Mouse (Mus musculus) mature B cell (primary cell): Measurements from ENCODE around the gene Tuba3b.

Experiments used
- in situ Hi-C: fragments of 300-500 bp; cut with MboI; formaldehyde crosslinking; loops from 2 replicates; pipeline ENCODE4 v1.14.3; 2019

The Tuba3b gene

DNA sequence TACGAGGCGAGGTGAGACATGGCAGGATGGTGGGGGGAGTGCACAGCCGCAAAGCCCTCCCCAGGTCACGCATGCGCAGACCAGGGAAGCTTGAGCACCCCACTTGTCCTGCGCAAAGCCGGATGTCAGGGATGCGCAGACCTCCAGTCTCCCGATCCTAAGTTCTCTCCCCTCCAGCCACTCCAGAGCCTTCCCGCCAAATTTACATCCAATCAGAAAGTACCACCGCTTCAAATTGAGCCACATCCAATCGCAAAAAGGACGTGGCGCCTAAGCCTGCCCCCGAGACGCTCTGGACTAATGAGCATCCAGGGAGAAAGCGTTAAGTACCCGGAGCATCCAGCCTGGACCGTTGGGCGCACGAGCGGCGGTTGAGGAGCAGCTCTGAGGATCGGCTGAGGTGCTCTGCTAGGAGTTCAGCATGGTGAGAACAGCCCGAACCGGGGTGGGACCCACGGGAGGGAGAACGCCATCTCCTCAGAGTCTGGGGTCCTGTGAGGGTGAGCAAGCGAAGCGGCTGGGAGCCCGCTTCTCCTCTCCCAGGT, at the start of gene Tuba3b:
Tuba3b (plus strand) TSS at position 92 of the 545 bp plus-strand sequence.
- in situ Hi-C loops: no loop called here

DNA sequence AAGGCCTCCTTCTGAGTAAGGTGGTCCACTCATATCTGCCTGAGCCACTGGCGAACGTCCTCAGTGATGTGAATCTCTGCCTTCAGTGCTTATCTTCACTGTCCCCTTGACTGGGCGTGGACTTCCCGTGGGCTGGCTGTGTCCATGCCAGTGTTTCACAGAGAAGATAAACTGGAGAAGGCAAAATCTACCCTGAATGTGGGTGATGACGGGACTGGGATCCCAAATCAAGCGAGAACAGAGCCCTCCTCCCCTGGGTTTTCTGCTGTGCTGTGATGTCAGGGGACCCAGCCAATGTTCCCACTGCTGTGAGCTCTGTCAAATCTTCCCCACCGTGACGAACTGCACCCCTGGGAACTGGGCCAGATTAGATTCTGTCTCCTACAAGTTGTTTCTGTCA, 48.3 kb upstream of the Tuba3b start:
- in situ Hi-C loops: no loop called here

DNA sequence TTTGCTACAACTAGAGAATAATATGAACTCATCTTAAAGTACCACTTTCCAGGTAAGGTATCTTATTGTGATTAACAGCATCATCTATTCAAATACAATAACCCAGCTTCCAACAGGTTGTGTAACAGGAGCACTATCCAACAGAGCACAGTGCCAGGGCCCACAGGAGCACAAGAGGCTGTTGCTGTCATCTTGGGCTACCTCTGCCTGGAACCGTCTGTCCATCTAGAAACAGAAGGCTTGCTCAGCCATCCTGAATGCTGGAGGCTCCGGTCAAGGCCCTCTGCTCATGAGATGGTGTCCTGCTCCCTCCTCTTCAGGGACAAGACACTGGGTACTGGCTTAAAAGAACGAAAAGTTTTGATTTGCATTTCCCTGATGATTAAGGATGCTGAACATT, 47.7 kb upstream of the Tuba3b start:
- in situ Hi-C loops: no loop called here

DNA sequence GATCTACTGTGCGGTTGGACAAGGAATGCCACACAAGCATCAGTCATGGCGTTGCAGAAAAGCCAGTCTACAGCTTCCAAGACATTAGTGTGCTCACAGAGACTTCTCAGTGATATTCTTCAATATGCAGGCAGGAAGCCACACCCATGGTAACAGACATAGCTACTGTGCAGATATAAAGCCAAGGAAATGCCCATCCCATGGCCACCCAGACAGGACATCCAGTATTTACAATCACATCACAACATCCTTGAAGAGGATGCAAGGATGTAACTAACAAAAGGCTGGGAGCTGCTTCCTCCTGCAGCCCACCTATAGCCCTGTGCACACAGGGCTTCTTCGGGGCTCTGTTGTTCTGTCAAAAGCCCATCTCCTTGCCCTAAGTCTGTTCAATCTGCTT, 46.9 kb upstream of the Tuba3b start:
- in situ Hi-C loops: no loop called here

DNA sequence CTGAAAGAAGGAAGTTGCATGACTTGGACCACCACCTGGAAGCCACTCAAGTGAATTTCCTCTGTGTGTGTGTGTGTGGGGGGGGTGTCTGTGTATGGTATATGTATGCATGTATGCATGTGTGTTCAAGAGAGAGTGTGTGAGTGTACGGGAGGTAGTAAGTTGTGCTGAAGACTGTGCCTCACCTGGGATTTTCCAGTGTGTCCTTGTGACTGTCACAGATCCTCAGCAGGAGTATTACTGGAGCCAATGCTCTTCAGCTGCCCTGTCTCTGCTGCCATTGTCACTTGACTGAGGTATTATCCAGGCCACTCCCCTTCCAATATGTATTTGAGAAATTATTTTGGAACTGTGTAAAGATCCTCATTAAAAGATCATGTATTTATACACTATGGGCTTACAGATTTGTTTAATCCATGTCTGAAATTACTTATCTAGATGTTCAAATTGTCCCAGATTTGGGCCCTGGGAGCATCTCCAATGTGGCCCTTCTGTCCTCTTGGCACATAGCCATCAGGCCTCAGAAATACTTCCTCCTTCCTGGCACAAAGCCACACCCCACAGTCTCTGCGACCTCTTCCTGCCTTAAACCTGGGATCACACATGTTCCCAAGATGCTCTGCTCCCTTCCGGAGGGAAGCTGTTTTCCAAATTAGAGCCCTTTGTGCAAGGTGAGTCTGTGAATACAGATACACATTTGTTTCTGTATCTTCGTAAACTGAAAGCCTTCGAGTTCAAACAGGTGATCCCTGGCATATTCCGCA, 42.1 kb upstream of the Tuba3b start:
- in situ Hi-C loops: no loop called here

DNA sequence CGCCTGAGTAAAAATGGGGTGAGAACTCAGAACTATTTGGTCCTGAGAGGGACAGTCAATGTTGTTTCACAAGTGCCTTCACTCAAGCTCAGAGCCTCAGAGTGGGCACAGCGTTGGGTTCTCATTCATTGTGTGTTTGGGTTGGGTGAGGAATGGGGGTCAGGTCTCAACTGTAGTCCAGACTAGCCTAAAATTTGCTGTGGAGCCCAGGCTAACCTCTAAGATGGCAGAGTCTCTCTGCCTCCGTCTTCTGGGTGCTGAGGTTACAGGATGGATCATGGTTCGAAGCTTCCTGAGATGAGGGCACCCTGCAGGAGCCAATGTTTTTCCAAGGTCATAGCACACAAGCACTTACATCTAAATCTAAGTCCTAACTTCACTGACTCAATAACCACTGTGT, 38.8 kb upstream of the Tuba3b start:
- in situ Hi-C loops: no loop called here

DNA sequence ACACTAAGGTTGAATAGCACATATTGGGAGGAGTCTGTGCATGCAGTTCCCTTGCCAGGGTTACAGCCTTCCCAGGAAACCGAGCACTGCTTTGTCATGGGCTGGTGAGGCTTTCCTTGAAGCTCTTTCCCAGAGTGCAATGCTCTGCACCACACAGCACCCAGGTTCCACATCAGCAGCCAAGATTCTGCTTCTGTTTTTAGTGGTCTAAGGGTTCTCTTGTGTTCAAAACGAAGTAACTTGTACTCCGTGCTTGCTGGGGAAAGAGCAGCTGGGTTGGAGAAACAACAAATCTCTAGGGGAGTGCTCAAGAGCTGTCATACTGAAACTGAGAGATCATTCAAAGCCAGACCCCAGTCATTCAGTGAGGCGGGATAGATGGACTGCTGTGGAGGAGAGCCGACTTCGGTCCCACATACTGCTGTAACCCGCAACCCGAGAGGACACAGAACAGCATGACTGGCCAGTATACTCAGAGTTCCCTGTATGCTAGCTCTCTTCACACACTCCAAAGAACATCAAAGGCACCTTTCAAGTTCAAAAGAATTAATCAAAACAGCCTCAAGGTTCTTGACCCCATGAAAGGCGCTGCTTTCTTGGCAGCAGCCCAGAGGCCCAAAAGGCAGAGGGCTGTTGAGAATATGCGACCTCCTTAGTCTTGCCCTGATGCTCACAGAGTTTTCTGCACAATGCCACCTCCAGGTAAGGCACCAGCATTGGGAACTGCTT, 36.9 kb upstream of the Tuba3b start:
- in situ Hi-C loops: no loop called here

DNA sequence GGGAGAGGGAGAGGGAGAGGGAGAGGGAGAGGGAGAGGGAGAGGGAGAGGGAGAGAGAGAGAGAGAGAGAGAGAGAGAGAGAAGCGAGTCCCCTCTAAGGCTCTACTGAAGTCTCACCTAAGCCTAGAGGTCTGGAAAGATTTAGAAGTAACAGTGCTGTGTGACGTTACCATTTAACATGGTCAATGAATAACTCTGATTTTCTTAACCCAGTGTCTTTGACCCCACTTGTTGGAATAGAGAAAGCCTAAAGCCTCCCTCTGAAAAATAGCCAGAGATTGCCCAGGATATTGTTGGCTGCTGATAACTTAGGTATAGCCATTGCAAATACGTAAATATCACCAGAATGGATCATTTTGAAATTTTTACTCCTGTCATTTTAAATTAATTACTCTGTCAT, 35.8 kb upstream of the Tuba3b start:
- in situ Hi-C loops: no loop called here

DNA sequence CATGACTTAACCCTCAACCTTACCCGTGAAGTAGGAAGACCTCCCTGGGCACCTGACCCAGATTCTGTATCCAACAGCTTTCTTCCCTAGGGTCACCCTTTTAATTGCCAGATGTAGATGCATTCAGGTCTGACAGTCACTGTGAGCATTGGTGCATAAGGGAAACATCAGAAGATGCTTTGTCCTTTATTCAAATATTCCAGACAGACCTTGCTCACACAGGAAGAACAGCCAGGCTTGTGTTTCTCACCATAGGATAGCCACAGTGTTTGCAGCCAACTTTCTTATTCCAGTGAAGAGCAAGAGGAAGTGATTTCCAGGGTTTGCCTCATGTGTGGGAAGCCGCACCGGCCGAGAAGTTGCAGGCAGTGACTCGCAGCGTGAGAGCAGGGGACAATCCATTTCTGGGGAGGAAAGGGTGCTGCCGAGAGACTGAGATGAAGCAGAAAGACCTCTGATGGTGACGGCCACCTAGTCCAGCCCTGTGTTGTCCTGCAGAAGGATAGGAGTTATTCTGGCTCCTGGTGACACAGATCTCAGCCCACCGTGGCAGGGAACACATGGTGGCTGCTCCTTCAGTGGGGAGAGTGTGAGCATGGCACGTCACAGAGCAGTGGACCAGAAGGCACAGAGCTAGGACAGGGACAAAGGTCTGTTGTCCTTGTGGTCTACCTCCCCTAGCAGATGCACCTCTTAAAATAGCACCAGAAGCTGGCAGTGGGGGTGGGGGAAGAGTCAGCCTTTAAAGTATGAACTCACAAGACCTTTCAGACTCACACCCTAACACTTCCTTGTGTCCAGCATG, 34.0 kb upstream of the Tuba3b start:
- in situ Hi-C loops: no loop called here

DNA sequence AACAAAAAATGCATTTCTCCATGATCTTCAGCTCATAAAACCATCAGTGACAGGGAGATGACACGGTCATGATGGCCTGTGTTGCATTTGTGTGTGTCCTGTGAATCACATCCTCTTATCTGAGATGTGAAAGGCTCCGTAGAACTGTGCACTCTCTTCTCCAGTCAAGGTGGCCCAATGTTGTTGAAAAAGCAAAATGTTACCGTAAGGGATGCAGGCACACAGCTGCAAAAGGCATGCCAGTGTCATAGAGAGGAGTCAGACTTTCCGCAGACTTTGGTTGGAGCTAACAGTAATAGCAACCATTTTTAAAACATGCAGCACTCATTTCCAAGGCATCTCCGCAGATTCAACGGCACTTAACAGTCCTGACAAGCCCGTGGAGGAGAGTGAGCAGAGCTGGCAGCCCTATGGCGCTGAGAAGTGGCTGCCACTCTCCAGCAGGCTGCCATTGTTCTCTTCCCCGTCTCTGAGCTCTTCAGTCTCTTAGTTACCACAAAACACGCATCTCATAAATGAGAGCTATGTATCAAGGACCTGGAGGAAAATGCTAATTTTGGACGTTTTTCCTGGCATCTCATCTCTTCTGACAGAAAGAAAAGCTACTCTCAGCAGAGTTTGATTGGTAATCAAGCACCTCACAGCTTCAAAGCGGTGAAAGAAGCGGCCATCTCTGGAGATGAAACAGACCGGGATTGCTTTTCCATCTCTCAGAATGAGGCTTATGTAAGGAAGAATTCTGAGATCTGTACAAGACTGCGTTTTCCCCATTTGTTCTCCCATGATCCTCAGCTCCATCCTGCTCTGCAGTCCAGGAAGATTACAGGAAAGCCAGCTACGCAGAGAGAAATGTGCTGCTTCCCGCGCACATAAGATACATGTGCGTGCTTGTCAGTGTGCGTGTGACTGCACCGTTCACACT, 30.2 kb upstream of the Tuba3b start:
- in situ Hi-C loops: no loop called here

DNA sequence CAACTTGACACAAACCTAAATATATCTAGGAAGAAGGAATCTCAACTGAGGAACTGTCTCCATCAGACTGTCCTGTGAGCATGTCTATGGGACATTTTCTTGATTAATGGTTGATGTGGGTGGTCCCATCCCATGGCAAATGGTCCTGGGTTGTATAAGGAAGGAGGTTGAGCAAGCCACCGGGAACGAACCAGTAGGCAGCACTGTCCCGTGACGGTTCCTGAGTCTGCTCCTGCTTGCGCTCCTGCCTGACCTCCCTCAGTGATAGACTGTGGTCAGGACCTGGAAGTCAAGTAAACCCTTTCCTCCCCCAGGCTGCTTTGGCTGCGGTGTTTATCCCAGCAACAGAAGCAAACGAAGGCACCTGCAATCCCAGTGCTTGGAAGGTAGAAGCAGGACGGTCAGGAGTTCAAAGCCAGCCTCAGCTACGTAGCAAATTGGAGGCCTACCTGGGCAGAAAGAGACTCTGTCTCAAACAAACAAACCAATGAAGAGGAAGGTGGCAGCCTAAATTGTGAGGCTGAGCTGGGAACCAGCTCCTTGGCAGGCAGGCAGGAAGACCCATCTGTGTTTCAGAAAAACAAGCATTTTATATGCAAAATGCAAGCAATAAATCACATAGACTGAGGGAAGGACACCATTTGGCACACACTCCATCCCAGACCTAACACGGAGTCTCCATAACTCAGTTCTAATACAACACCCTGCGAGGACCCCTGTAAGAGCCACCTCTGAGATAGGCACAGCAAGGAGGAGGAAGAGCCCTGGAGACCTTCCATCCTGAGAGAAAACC, 24.9 kb upstream of the Tuba3b start:
- in situ Hi-C loops: no loop called here

DNA sequence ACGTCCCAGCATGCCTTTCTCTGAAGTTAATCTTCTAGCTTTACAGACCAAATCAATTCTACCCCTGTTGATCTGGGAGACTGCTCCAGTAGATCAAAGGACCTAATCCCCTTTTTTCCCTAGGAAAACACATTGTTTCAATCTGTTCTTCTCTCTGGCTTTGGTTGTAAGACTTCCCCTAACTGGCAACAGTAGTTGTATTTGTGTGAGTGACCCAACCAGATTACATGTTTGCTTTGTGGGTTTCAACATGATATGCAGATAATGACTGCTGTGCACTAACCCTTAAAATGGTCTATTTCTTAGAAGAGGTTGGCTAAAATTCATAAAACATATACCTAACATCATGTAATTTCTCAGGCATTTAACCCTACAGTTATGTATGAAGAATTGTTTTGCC, 24.0 kb upstream of the Tuba3b start:
- in situ Hi-C loops: no loop called here

DNA sequence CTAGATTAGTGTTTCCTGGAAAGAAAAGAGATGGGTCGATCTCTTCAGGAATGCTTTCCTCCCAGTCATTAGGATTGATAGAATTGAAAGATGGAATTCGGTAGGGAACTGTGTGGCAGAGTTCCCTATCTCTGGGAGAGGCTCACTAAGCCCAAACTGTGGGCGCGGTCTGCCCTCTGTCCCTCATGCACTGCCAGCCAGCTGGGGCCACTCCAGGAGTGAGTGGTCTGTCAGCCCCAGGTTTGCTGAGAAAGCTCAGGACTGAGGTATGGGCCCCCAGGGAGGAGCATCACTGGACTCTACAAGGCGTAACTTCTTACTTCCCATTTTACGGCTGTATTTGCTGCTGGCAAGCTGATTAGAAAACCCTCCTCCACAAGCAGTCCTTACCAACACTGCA, 23.5 kb upstream of the Tuba3b start:
- in situ Hi-C loops: no loop called here

DNA sequence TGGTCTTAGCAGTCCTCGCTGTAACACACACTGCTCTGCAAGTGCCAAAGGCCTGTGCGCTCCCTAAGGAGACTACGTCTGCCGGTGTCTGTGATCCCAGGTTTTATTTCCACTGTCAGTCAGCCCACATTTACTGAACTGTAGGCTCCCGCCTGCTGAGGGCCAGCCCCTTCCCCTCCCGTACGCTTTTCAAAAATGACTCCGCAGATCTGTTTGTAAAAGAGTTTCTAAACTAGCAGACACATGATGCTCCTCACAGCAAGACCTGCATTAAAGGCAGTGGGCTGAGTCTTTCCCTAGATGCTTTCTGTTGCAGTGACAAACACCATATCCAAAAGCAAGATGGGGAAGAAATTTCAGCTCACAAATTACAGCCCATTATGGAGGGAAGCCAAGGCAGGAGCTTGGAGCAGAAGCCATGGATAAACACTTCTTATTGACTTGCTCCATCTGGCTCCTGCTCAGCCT, 23.0 kb upstream of the Tuba3b start:
- in situ Hi-C loops: no loop called here

DNA sequence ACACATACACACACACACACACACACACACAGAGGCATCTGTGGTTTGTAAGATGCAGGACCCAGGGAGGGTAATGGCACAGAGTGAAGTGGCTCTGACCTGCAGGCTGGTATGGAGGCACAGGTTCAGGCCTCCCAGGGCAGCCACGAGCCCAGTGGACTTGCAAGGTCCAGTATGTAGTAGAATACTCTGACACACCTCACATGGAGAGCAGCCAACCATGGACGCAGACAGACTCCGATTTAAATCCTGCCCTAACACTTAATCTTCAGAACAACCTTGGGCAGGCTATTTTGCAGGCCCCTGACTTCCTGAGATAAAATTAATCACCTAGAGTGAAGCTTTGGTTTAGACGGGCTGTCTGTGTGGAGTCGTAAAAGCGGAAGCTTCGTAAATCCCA, 21.6 kb upstream of the Tuba3b start:
- in situ Hi-C loops: no loop called here

DNA sequence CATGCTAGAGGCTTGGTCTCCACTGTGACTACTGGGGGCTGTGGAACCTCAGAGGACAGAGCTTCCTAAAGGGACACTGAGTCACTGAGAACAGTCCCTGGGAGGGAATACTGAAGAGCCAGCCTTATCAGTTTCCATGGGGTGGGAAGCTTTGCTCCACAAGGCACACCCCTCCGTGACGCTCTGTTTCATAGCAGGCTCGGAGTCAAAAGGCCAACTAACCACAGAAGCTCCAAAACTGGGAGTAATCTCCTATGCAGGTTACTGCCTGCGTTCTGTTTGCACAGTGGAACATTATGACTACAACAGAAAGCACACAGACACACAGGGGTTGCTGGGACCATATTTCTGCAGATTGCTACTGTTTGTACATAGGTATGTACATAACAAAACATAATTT, 19.7 kb upstream of the Tuba3b start:
- in situ Hi-C loops: no loop called here

DNA sequence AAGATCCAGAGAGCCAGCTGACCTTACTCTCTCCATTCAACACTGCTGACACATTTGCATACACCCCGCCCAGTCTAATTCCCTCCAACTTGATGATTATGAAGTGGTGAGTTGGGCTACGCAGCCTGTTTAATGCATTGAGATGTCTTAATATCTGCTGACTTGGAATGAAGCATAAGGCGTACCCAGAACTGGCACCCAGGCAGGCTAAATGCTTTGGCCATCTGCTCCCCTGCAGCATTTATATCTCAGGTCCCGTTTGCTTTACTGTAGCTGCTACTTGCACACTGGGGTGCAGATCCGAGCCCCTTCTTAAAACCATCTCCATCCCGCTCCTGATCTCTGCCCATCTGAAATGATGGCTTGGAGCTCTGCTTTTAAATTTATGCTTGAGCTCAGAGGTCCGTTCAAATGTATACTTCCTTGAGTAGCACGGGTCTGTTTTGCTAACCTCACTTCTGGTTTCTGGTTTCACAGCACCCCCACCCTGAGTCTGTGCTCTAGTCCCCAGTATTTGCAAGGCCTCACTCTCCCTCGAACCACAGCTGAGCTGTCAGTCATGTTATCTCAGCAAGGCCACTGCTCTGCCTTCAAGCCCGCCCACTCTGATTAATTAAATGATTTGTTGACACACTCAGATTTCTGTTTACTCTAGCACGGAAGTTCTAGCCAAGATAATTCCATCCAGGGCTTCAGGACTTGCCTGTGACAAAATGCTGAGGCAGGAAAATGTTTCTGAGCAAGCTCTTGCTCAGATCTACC, 16.6 kb upstream of the Tuba3b start:
- in situ Hi-C loops: no loop called here

DNA sequence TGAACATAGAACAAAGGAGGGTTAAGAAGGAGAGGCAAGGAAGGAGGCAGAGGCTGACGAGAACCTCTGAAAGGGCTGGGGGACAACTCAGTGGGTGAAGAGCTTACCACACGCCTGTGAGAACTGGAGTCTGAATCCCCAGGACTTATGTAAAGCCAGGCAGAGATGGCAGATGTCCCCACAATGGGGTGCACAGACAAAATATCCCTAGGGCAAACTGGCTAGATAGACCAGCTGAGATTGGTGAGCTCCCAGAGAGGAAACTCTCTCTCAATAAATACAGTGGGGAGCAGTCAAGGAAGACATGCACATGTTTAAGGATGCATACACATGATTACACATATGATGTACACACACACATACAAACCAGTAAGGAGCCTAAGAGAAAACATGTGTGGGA, 11.4 kb upstream of the Tuba3b start:
- in situ Hi-C loops: no loop called here

DNA sequence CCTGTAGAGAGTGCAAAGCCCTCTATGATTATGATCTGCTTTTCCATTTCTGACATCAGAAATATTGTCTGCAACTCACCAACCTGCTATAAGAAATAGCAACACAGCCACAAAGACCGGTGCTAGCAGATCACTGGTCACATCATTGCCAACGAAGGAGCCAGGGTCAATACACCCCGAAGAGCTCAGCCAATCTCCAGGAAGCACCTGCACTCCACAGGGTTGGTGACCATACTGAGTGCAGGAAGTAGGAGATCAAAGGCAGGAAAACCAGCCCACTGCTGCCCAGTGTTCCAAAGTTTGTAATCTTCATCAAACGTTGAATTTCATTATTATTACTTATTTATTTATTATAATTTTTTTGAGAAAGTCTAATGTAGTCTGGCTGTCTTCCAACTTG, 10.9 kb upstream of the Tuba3b start:
- in situ Hi-C loops: no loop called here

DNA sequence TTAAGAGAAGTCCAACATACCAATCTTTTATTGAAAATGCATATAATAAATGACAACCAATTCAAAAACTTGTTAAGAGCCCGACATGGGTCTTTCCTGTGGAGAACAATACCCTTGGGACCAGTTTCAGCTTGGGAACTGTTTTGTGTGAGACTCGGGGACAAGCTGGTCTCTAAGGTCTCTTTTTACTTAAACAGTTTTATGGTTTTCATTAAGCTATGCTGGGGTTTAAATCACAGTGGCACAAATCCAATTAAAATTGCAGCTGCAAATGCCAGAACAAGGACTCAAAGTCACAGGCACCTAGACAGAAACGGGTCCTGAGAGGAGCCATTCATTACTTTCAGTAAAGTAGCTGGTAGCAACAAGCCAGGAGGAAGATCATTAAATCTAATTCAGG, 10.4 kb upstream of the Tuba3b start:
- in situ Hi-C loops: no loop called here
